Mouse (Mus musculus): ENCODE measurements around the gene Higd1a.

GRCm38 (mm10) chr9:121868236-121868635 lies 10.1 kb upstream of the Higd1a start:
- TF ChIP-seq CTCF (IDR thresholded peaks at IDR 0.05; ENCODE audit: insufficient read depth, low read depth, low read length): no peak
- no peak for TF ChIP-seq POLR2A (IDR thresholded peaks at IDR 0.05; ENCODE audit: insufficient read depth, low read depth, low read length)
